Mouse (Mus musculus): Measurements from ENCODE around the gene Dst. TPM values are rescaled to one million over a fixed set of nuclear protein-coding genes. Genes with fewer than 3 reads are reported as not detected.

Gene Dst
- total and polyA plus RNA-seq, 3 experiments = 9.1 to 28.0 (median 20.5) TPM

- Histone ChIP-seq H3K9ac (ENCODE audit: insufficient read depth, low read depth) (peak within 1 kb of the TSS; percentile 49; the same call in 1 of the 2 replicates), H3K79me2 (replicated peaks; ENCODE audit: control insufficient read depth, extremely low read depth, insufficient read depth, poor library complexity, severe bottlenecking) (no peaks in the 10 kb centered on the region), H3K27me3 (replicated peaks) (no peaks in the 10 kb centered on the region), H3K4me1 (ENCODE audit: control insufficient read depth in 1 of 2, insufficient read depth in 2 of 2) (peaks cover 5 to 32% of the 10 kb centered on the region in 2 experiments; a peak in 3 of 4 replicates), H3K9me3 (replicated peaks; ENCODE audit: low read length) (peaks cover 1% of the 10 kb centered on the region), H3K4me2 (ENCODE audit: insufficient read depth, low read depth, poor library complexity, severe bottlenecking) (peak within 1 kb of the TSS; percentile 52), H3K36me3 (replicated peaks in 1 of 2; ENCODE audit: control insufficient read depth in 1 of 2, insufficient read depth in 1 of 2, low read length in 1 of 2) (no peaks in the 10 kb centered on the region), H3K4me3 (replicated peaks in 1 of 3; ENCODE audit: low read depth in 2 of 3, low read length in 2 of 3, poor library complexity in 1 of 3) (peak within 1 kb of the TSS; percentile 48 to 95 (median 61)), H3K27ac (ENCODE audit: insufficient read depth, low read depth) (no peak within 1 kb of the TSS)
- in situ Hi-C loops (cut with MboI; ENCODE audit: low pct_ligation_motif_present, low pct_unique_long_range_greater_than_20kb, low sequenced_read_pairs) = loop anchor here (5.0 kb wide), 1 partner anchor 55 kb away; no protein-coding TSS in a partner anchor
- TF ChIP-seq ZC3H11A (IDR thresholded peaks at IDR 0.05; ENCODE audit: low read depth, low read length) (no peak), NRF1 (IDR thresholded peaks at IDR 0.05; ENCODE audit: low read depth, low read length) (peak; percentile 25; the same call in 1 of the 2 replicates), CTCF (conservative IDR thresholded peaks at IDR 0.05 in 1 of 2, IDR thresholded peaks at IDR 0.05 in 1 of 2; ENCODE audit: low read depth in 2 of 2, low read length in 2 of 2) (peak in 1 of 2 experiments; percentile 37; a peak in 1 of 4 replicates), EP300 (IDR thresholded peaks at IDR 0.05; ENCODE audit: low read length) (no peak), UBTF (IDR thresholded peaks at IDR 0.05; ENCODE audit: low read depth, low read length) (0 out of 2 replicates have a peak, but pooled peaks have one; percentile 41), ELF1 (IDR thresholded peaks at IDR 0.05; ENCODE audit: low read depth, low read length) (no peak), USF1 (IDR thresholded peaks at IDR 0.05; ENCODE audit: low read depth, low read length) (no peak), ETS1 (conservative IDR thresholded peaks at IDR 0.05; ENCODE audit: low read depth, low read length) (no peak), POLR2A (IDR thresholded peaks at IDR 0.05; ENCODE audit: low read depth, low read length) (peak; percentile 16; the same call in 1 of the 2 replicates), KAT2A (IDR thresholded peaks at IDR 0.05; ENCODE audit: insufficient replicate concordance, low read length) (no peak)
- dilution Hi-C loops (cut with MboI; ENCODE audit: extremely low pct_ligation_motif_present, extremely low pct_unique_long_range_greater_than_20kb, low sequenced_read_pairs) = no loop called here
- DNase-seq (ENCODE audit: extremely low read depth) = no peak
These were observed 419 bp upstream of the Dst start, which contains the start of gene Bend6 for GRCm38 (mm10) chr1:33907421-33908190. Bend6 (minus strand) TSS chr1:33907816.

GRCm38 (mm10) chr1:33911589-33911988 lies 3.6 kb downstream of the Dst start:
- Histone ChIP-seq H3K27ac (ENCODE audit: insufficient read depth, low read depth) (no peak overlapping the region), H3K9ac (ENCODE audit: insufficient read depth, low read depth) (no peak overlapping the region), H3K4me2 (ENCODE audit: insufficient read depth, low read depth, poor library complexity, severe bottlenecking) (no peak overlapping the region), H3K9me3 (replicated peaks; ENCODE audit: low read length) (peaks cover 1% of the 10 kb centered on the region), H3K36me3 (replicated peaks in 1 of 2; ENCODE audit: control insufficient read depth in 1 of 2, insufficient read depth in 1 of 2, low read length in 1 of 2) (peaks cover 6 to 22% of the 10 kb centered on the region in 2 experiments), H3K4me1 (ENCODE audit: control insufficient read depth in 1 of 2, insufficient read depth in 2 of 2) (peaks cover 8 to 25% of the 10 kb centered on the region in 2 experiments; a peak in 3 of 4 replicates), H3K27me3 (replicated peaks) (no peaks in the 10 kb centered on the region), H3K79me2 (replicated peaks; ENCODE audit: control insufficient read depth, extremely low read depth, insufficient read depth, poor library complexity, severe bottlenecking) (no peaks in the 10 kb centered on the region), H3K4me3 (replicated peaks in 1 of 3; ENCODE audit: low read depth in 2 of 3, low read length in 2 of 3, poor library complexity in 1 of 3) (no peak overlapping the region)
- dilution Hi-C loops (cut with MboI; ENCODE audit: extremely low pct_ligation_motif_present, extremely low pct_unique_long_range_greater_than_20kb, low sequenced_read_pairs) = no loop called here
- in situ Hi-C loops (cut with MboI; ENCODE audit: low pct_ligation_motif_present, low pct_unique_long_range_greater_than_20kb, low sequenced_read_pairs) = no loop called here
- DNase-seq (ENCODE audit: extremely low read depth) = no peak
- TF ChIP-seq IRF4 (IDR thresholded peaks at IDR 0.05; ENCODE audit: low read depth, low read length) (peak; percentile 59), RCOR1 (conservative IDR thresholded peaks at IDR 0.05; ENCODE audit: low read depth, low read length) (no peak), JUND (conservative IDR thresholded peaks at IDR 0.05; ENCODE audit: low read depth, low read length) (peak; percentile 40; the same call in 1 of the 2 replicates)
